Mouse (Mus musculus): Measurements from ENCODE around the gene Acvr1b.

The Acvr1b gene

GRCm38 (mm10) chr15:101146100-101146965, 27.5 kb upstream of the Acvr1b start:
- DNase-seq (ENCODE audit: low spot score), result no peak

- DNase-seq (ENCODE audit: low spot score), result no peak
These were observed 26.6 kb upstream of the Acvr1b start for GRCm38 (mm10) chr15:101147115-101147909.

GRCm38 (mm10) chr15:101147910-101148273, 26.0 kb upstream of the Acvr1b start:
- peak; percentile 74 for DNase-seq (ENCODE audit: low spot score)

GRCm38 (mm10) chr15:101148604-101149003, 25.3 kb upstream of the Acvr1b start:
- no peak for DNase-seq (ENCODE audit: low spot score)

- DNase-seq (ENCODE audit: low spot score), result no peak
These were observed 22.2 kb upstream of the Acvr1b start for GRCm38 (mm10) chr15:101151409-101152261.

GRCm38 (mm10) chr15:101154700-101155616, 18.9 kb upstream of the Acvr1b start:
- no peak for DNase-seq (ENCODE audit: low spot score)

- DNase-seq (ENCODE audit: low spot score), result no peak
These were observed 13.7 kb upstream of the Acvr1b start for GRCm38 (mm10) chr15:101160128-101160527.

GRCm38 (mm10) chr15:101160591-101160990, 13.3 kb upstream of the Acvr1b start:
- DNase-seq (ENCODE audit: low spot score), result no peak

- DNase-seq (ENCODE audit: low spot score), result no peak
These were observed 12.3 kb upstream of the Acvr1b start for GRCm38 (mm10) chr15:101161534-101161933.

- peak; percentile 66 for DNase-seq (ENCODE audit: low spot score)
These were observed 10.8 kb upstream of the Acvr1b start for GRCm38 (mm10) chr15:101163056-101163458.

- DNase-seq (ENCODE audit: low spot score), result no peak
These were observed 10.0 kb upstream of the Acvr1b start for GRCm38 (mm10) chr15:101163854-101164253.

- DNase-seq (ENCODE audit: low spot score), result no peak
These were observed 9.6 kb upstream of the Acvr1b start for GRCm38 (mm10) chr15:101164291-101164690.

- no peak for DNase-seq (ENCODE audit: low spot score)
These were observed 8.0 kb upstream of the Acvr1b start for GRCm38 (mm10) chr15:101165658-101166437.

- DNase-seq (ENCODE audit: low spot score), result no peak
These were observed 6.3 kb upstream of the Acvr1b start for GRCm38 (mm10) chr15:101167553-101167952.

GRCm38 (mm10) chr15:101169910-101170309, 4.0 kb upstream of the Acvr1b start:
- no peak for DNase-seq (ENCODE audit: low spot score)

GRCm38 (mm10) chr15:101170413-101170980, 3.4 kb upstream of the Acvr1b start:
- no peak for DNase-seq (ENCODE audit: low spot score)

- no peak for DNase-seq (ENCODE audit: low spot score)
These were observed 2.6 kb upstream of the Acvr1b start for GRCm38 (mm10) chr15:101171272-101171671.

GRCm38 (mm10) chr15:101172016-101172415, 1.9 kb upstream of the Acvr1b start:
- DNase-seq (ENCODE audit: low spot score), result no peak

- DNase-seq (ENCODE audit: low spot score), result no peak
These were observed 645 bp downstream of the Acvr1b start for GRCm38 (mm10) chr15:101174294-101175130.

Data from yolk sac, embryonic 10.5 days (tissue).